Mouse (Mus musculus) E14TG2a.4 (cell line): ENCODE results near the gene Grm5.

Source experiments
- CTCF ChIP-seq: conservative IDR thresholded peaks from 2 replicates; pipeline ENCODE4 v1.5.1; 2014; ENCODE audit warnings: low read length
- NANOG ChIP-seq: IDR thresholded peaks from 2 replicates; pipeline ENCODE4 v1.6.1; 2014; ENCODE audit warnings: borderline replicate concordance, low read length, mixed read lengths

- no peak for TF ChIP-seq CTCF
- no peak for TF ChIP-seq NANOG
These were observed 353.4 kb downstream of the Grm5 start for GRCm38 (mm10) chr7:87937415-87937814.
